Mouse (Mus musculus): ENCODE results near the gene Jade1.

- TF ChIP-seq GATA1 (IDR thresholded peaks at IDR 0.05; ENCODE audit: borderline replicate concordance, low read length) (no peak), FLI1 (IDR thresholded peaks at IDR 0.05; ENCODE audit: low read length) (no peak)
Observed at GRCm38 (mm10) chr3:41603470-41604019, 48.0 kb downstream of the Jade1 start.

Data from megakaryocyte, embryonic 14.5 days (primary cell).